25 mouse cellular contexts compared by ENCODE assay signal in genomic region chr4:149450636-149451035, GRCm38 (mm10). TPM values are rescaled to one million over a fixed set of nuclear protein-coding genes. Genes with fewer than 3 reads are reported as not detected.
"Had no signal": no experiment of that assay in that cellular context is flagged by ENCODE, and none has a peak within 500 bp of the region (broad histone marks: within the 10 kb centered on the region; RNA-seq: fewer than 3 reads in every experiment).

No protein-coding gene starts in this region.

- DNase-seq: gastrocnemius, adult 2 months; gastrocnemius, postnatal 10 days; gastrocnemius, postnatal 25 days; heart, adult 18-20 months; heart, postnatal 10 days; heart, postnatal 4 days; kidney, adult 18-20 months; kidney, adult 8-10 months; kidney, postnatal 10 days; kidney, postnatal 36 days; layer of hippocampus, adult 9-11 months; layer of hippocampus, postnatal 36 days; left cerebral cortex, postnatal 4 days had no signal

RNA-seq across cellular contexts. Expression of gene Rbp7, which starts 4.1 kb away (rescaled TPM):
- total RNA-seq: granulocyte monocyte progenitor cell, adult 5-6 weeks; layer of hippocampus, adult 18-20 months; layer of hippocampus, adult 8-10 months; layer of hippocampus, postnatal 14 days; layer of hippocampus, postnatal 36 days; left cerebral cortex, adult 18-20 months; left cerebral cortex, adult 8-10 months; left cerebral cortex, postnatal 25 days; left cerebral cortex, postnatal 4 days; liver, adult 2 months had no signal

RNA-seq across cellular contexts. Expression of gene Tmem274, which starts 26.5 kb away (rescaled TPM):
- total RNA-seq: gastrocnemius, adult 2 months; gastrocnemius, postnatal 10 days; gastrocnemius, postnatal 25 days; gastrocnemius, postnatal 4 days; granulocyte monocyte progenitor cell, adult 5-6 weeks; heart, adult 18-20 months; heart, adult 8-10 months; heart, postnatal 10 days; heart, postnatal 25 days; heart, postnatal 4 days; layer of hippocampus, adult 18-20 months; layer of hippocampus, adult 8-10 months; layer of hippocampus, postnatal 14 days; layer of hippocampus, postnatal 36 days; left cerebral cortex, adult 18-20 months; left cerebral cortex, adult 8-10 months; left cerebral cortex, postnatal 10 days; left cerebral cortex, postnatal 25 days; left cerebral cortex, postnatal 4 days; liver, adult 2 months had no signal
